Mouse (Mus musculus): ENCODE measurements at regions not wholly inside any gene's neighbourhood (a gene's known extent, or its start where the extent isn't known, plus 50 kb on each side); places are given as distances from the start of the nearest gene placed in this dataset.
A peak's percentile ranks its signal among the peaks of the same experiment; 100 is the strongest.

GRCm38 (mm10) chr11:23996250-23996649, 78.6 kb downstream of the A830031A19Rik start:
- H3K27ac ChIP-seq (ENCODE audit: insufficient read depth, low read depth, low read length, poor library complexity, severe bottlenecking), result no peak overlapping the region
- TF ChIP-seq ZC3H11A (IDR thresholded peaks at IDR 0.05; ENCODE audit: borderline replicate concordance, low read depth, low read length) (no peak), MAFK (IDR thresholded peaks at IDR 0.05; ENCODE audit: insufficient read depth, low read depth, low read length) (no peak), HCFC1 (IDR thresholded peaks at IDR 0.05; ENCODE audit: borderline replicate concordance, insufficient read depth, low read length) (no peak), CHD2 (IDR thresholded peaks at IDR 0.05; ENCODE audit: low read depth, low read length) (no peak)
- no peaks in the 10 kb centered on the region for H3K9me3 ChIP-seq (ENCODE audit: control insufficient read depth, insufficient read depth, low read depth, low read length)
- H3K36me3 ChIP-seq (ENCODE audit: control insufficient read depth, insufficient read depth, low read length, poor library complexity, severe bottlenecking), result no peaks in the 10 kb centered on the region
- H3K4me1 ChIP-seq (ENCODE audit: control insufficient read depth in 2 of 2, insufficient read depth in 2 of 2, low read length in 2 of 2, poor library complexity in 1 of 2), result no peaks in the 10 kb centered on the region
- no peak overlapping the region for H3K9ac ChIP-seq (ENCODE audit: insufficient read depth, low read depth, low read length, poor library complexity, severe bottlenecking)
- in situ Hi-C loops (cut with MboI; ENCODE audit: low sequenced_read_pairs in 2 of 2, unreplicated experiment in 2 of 2), result no loop called here
- no peak for DNase-seq (ENCODE audit: low read depth, low spot score)
- no peak overlapping the region for H3K4me3 ChIP-seq (ENCODE audit: insufficient read depth in 1 of 2, low read depth in 1 of 2, low read length in 2 of 2, poor library complexity in 1 of 2, severe bottlenecking in 1 of 2)

GRCm38 (mm10) chr11:23994160-23994559, 80.7 kb downstream of the A830031A19Rik start:
- Histone ChIP-seq H3K9me3 (ENCODE audit: control insufficient read depth, insufficient read depth, low read depth, low read length) (no peaks in the 10 kb centered on the region), H3K27ac (ENCODE audit: insufficient read depth, low read depth, low read length, poor library complexity, severe bottlenecking) (no peak overlapping the region), H3K4me1 (ENCODE audit: control insufficient read depth in 2 of 2, insufficient read depth in 2 of 2, low read length in 2 of 2, poor library complexity in 1 of 2) (no peaks in the 10 kb centered on the region), H3K9ac (ENCODE audit: insufficient read depth, low read depth, low read length, poor library complexity, severe bottlenecking) (no peak overlapping the region), H3K36me3 (ENCODE audit: control insufficient read depth, insufficient read depth, low read length, poor library complexity, severe bottlenecking) (no peaks in the 10 kb centered on the region), H3K4me3 (ENCODE audit: insufficient read depth in 1 of 2, low read depth in 1 of 2, low read length in 2 of 2, poor library complexity in 1 of 2, severe bottlenecking in 1 of 2) (no peak overlapping the region)
- no peak for DNase-seq (ENCODE audit: low read depth, low spot score)
- in situ Hi-C loops (cut with MboI; ENCODE audit: low sequenced_read_pairs in 2 of 2, unreplicated experiment in 2 of 2), result no loop called here
- no peak for TF ChIP-seq HCFC1 (IDR thresholded peaks at IDR 0.05; ENCODE audit: borderline replicate concordance, insufficient read depth, low read length)
- no peak for TF ChIP-seq MAFK (IDR thresholded peaks at IDR 0.05; ENCODE audit: insufficient read depth, low read depth, low read length)
- TF ChIP-seq CHD2 (IDR thresholded peaks at IDR 0.05; ENCODE audit: low read depth, low read length), result no peak
- no peak for TF ChIP-seq ZNF384 (IDR thresholded peaks at IDR 0.05; ENCODE audit: low read depth, low read length)
- TF ChIP-seq ZC3H11A (IDR thresholded peaks at IDR 0.05; ENCODE audit: borderline replicate concordance, low read depth, low read length), result no peak

- TF ChIP-seq ZC3H11A (IDR thresholded peaks at IDR 0.05; ENCODE audit: borderline replicate concordance, low read depth, low read length), result no peak
- TF ChIP-seq CHD2 (IDR thresholded peaks at IDR 0.05; ENCODE audit: low read depth, low read length), result no peak
- no peak for TF ChIP-seq ZNF384 (IDR thresholded peaks at IDR 0.05; ENCODE audit: low read depth, low read length)
- no peak for TF ChIP-seq MAFK (IDR thresholded peaks at IDR 0.05; ENCODE audit: insufficient read depth, low read depth, low read length)
- TF ChIP-seq HCFC1 (IDR thresholded peaks at IDR 0.05; ENCODE audit: borderline replicate concordance, insufficient read depth, low read length), result no peak
- no peak for DNase-seq (ENCODE audit: low read depth, low spot score)
- Histone ChIP-seq H3K4me1 (ENCODE audit: control insufficient read depth in 2 of 2, insufficient read depth in 2 of 2, low read length in 2 of 2, poor library complexity in 1 of 2) (no peaks in the 10 kb centered on the region), H3K9me3 (ENCODE audit: control insufficient read depth, insufficient read depth, low read depth, low read length) (no peaks in the 10 kb centered on the region), H3K27ac (ENCODE audit: insufficient read depth, low read depth, low read length, poor library complexity, severe bottlenecking) (no peak overlapping the region), H3K4me3 (ENCODE audit: insufficient read depth in 1 of 2, low read depth in 1 of 2, low read length in 2 of 2, poor library complexity in 1 of 2, severe bottlenecking in 1 of 2) (no peak overlapping the region), H3K9ac (ENCODE audit: insufficient read depth, low read depth, low read length, poor library complexity, severe bottlenecking) (no peak overlapping the region), H3K36me3 (ENCODE audit: control insufficient read depth, insufficient read depth, low read length, poor library complexity, severe bottlenecking) (no peaks in the 10 kb centered on the region)
- in situ Hi-C loops (cut with MboI; ENCODE audit: low sequenced_read_pairs in 2 of 2, unreplicated experiment in 2 of 2), result no loop called here
These were observed 87.1 kb downstream of the A830031A19Rik start for GRCm38 (mm10) chr11:23987532-23988450.

- Histone ChIP-seq H3K4me1 (ENCODE audit: control insufficient read depth in 2 of 2, insufficient read depth in 2 of 2, low read length in 2 of 2, poor library complexity in 1 of 2) (no peaks in the 10 kb centered on the region), H3K4me3 (ENCODE audit: insufficient read depth in 1 of 2, low read depth in 1 of 2, low read length in 2 of 2, poor library complexity in 1 of 2, severe bottlenecking in 1 of 2) (no peak overlapping the region), H3K9ac (ENCODE audit: insufficient read depth, low read depth, low read length, poor library complexity, severe bottlenecking) (no peak overlapping the region), H3K36me3 (ENCODE audit: control insufficient read depth, insufficient read depth, low read length, poor library complexity, severe bottlenecking) (no peaks in the 10 kb centered on the region), H3K27ac (ENCODE audit: insufficient read depth, low read depth, low read length, poor library complexity, severe bottlenecking) (no peak overlapping the region), H3K9me3 (ENCODE audit: control insufficient read depth, insufficient read depth, low read depth, low read length) (no peaks in the 10 kb centered on the region)
- no peak for DNase-seq (ENCODE audit: low read depth, low spot score)
- TF ChIP-seq MAFK (IDR thresholded peaks at IDR 0.05; ENCODE audit: insufficient read depth, low read depth, low read length) (peak; percentile 56; the same call in 1 of the 2 replicates), HCFC1 (IDR thresholded peaks at IDR 0.05; ENCODE audit: borderline replicate concordance, insufficient read depth, low read length) (no peak)
- in situ Hi-C loops (cut with MboI; ENCODE audit: low sequenced_read_pairs in 2 of 2, unreplicated experiment in 2 of 2), result no loop called here
These were observed 89.6 kb downstream of the A830031A19Rik start for GRCm38 (mm10) chr11:23985231-23985630.

Data from ES-E14 (cell line).